Mouse (Mus musculus): ENCODE results near the gene Armh3. TPM values are rescaled to one million over a fixed set of nuclear protein-coding genes. Genes with fewer than 3 reads are reported as not detected.

The Armh3 gene
- polyA plus RNA-seq, 1 experiment from 2014 or later = 9.6 TPM

DNA sequence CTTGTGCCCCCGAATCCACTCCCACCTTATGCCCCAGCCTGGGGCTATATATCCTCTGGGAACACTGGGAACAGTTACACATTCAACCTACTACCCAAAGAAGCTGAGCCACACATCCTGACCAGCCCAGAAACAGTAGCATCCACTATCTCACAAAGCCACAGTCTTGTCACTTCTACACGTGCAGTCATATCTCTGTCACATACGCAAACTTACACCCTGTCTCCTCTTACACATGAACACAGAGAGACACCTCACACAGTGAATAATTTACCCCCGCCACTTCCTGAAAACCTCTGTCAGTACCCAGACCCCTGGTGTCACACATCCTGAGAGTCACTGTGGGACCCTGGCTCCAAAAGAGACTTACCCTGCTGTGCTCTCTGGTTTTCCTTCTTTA is 195.6 kb downstream of the Armh3 start:
- WGBS (ENCODE audit: insufficient replicate concordance) = 53% methylated on average over 4 of the region's 4 CpGs
- H3K4me2 ChIP-seq = no peak overlapping the region
- H3K36me3 ChIP-seq (ENCODE audit: control insufficient read depth, insufficient read depth, low read length) = no peaks in the 10 kb centered on the region
- H3K4me3 ChIP-seq (ENCODE audit: low read depth, low read length) = no peak overlapping the region
- H3K27me3 ChIP-seq (ENCODE audit: control insufficient read depth, insufficient read depth, low read length) = 0 out of 2 replicates have a peak, but pooled peaks cover 2% of the 10 kb centered on the region
- no peaks in the 10 kb centered on the region for H3K9me3 ChIP-seq (replicated peaks; ENCODE audit: control insufficient read depth, low read length)
- no peak overlapping the region for H3K9ac ChIP-seq (ENCODE audit: low read depth, low read length)
- ATAC-seq (replicated peaks; ENCODE audit: insufficient number of reproducible peaks, low FRiP score, low TSS enrichment) = no peak
- no peak overlapping the region for H3K27ac ChIP-seq (ENCODE audit: low read depth, low read length)
- 0 out of 2 replicates have a peak, but pooled peaks cover 4% of the 10 kb centered on the region for H3K4me1 ChIP-seq (ENCODE audit: control insufficient read depth, insufficient read depth, low read length)

GRCm38 (mm10) chr19:45796879-45797278 is 201.4 kb downstream of the Armh3 start:
- WGBS (ENCODE audit: insufficient replicate concordance) = 70% methylated on average over 15 of the region's 15 CpGs
- Histone ChIP-seq H3K36me3 (ENCODE audit: control insufficient read depth, insufficient read depth, low read length) (no peaks in the 10 kb centered on the region), H3K27me3 (ENCODE audit: control insufficient read depth, insufficient read depth, low read length) (0 out of 2 replicates have a peak, but pooled peaks cover 2% of the 10 kb centered on the region), H3K4me3 (ENCODE audit: low read depth, low read length) (no peak overlapping the region), H3K4me1 (ENCODE audit: control insufficient read depth, insufficient read depth, low read length) (peaks cover 5% of the 10 kb centered on the region; the same call in 1 of the 2 replicates), H3K4me2 (no peak overlapping the region), H3K9ac (ENCODE audit: low read depth, low read length) (no peak overlapping the region), H3K27ac (ENCODE audit: low read depth, low read length) (no peak overlapping the region), H3K9me3 (replicated peaks; ENCODE audit: control insufficient read depth, low read length) (no peaks in the 10 kb centered on the region)
- no peak for ATAC-seq (replicated peaks; ENCODE audit: insufficient number of reproducible peaks, low FRiP score, low TSS enrichment)

GRCm38 (mm10) chr19:45796061-45796556 is 202.2 kb downstream of the Armh3 start:
- Histone ChIP-seq H3K9me3 (replicated peaks; ENCODE audit: control insufficient read depth, low read length) (no peaks in the 10 kb centered on the region), H3K27ac (ENCODE audit: low read depth, low read length) (no peak overlapping the region), H3K4me2 (peak overlapping the region; percentile 58), H3K4me3 (ENCODE audit: low read depth, low read length) (peak overlapping the region; percentile 25; the same call in 1 of the 2 replicates), H3K4me1 (ENCODE audit: control insufficient read depth, insufficient read depth, low read length) (peaks cover 5% of the 10 kb centered on the region; the same call in 1 of the 2 replicates), H3K9ac (ENCODE audit: low read depth, low read length) (no peak overlapping the region), H3K36me3 (ENCODE audit: control insufficient read depth, insufficient read depth, low read length) (no peaks in the 10 kb centered on the region), H3K27me3 (ENCODE audit: control insufficient read depth, insufficient read depth, low read length) (0 out of 2 replicates have a peak, but pooled peaks cover 2% of the 10 kb centered on the region)
- 10% methylated on average over 15 of the region's 15 CpGs for whole genome bisulfite sequencing (ENCODE audit: insufficient replicate concordance)
- ATAC-seq (replicated peaks; ENCODE audit: insufficient number of reproducible peaks, low FRiP score, low TSS enrichment) = no peak

- H3K4me1 ChIP-seq (ENCODE audit: control insufficient read depth, insufficient read depth, low read length) = peaks cover 5% of the 10 kb centered on the region; the same call in 1 of the 2 replicates
- no peaks in the 10 kb centered on the region for H3K36me3 ChIP-seq (ENCODE audit: control insufficient read depth, insufficient read depth, low read length)
- H3K27ac ChIP-seq (ENCODE audit: low read depth, low read length) = no peak overlapping the region
- 28% methylated on average over 15 of the region's 15 CpGs for WGBS (ENCODE audit: insufficient replicate concordance)
- no peak overlapping the region for H3K9ac ChIP-seq (ENCODE audit: low read depth, low read length)
- H3K4me3 ChIP-seq (ENCODE audit: low read depth, low read length) = peak overlapping the region; percentile 25; the same call in 1 of the 2 replicates
- 0 out of 2 replicates have a peak, but pooled peaks cover 2% of the 10 kb centered on the region for H3K27me3 ChIP-seq (ENCODE audit: control insufficient read depth, insufficient read depth, low read length)
- peak overlapping the region; percentile 58 for H3K4me2 ChIP-seq
- H3K9me3 ChIP-seq (replicated peaks; ENCODE audit: control insufficient read depth, low read length) = no peaks in the 10 kb centered on the region
- no peak for ATAC-seq (replicated peaks; ENCODE audit: insufficient number of reproducible peaks, low FRiP score, low TSS enrichment)
Measured at GRCm38 (mm10) chr19:45795406-45795944, 202.8 kb downstream of the Armh3 start.

DNA sequence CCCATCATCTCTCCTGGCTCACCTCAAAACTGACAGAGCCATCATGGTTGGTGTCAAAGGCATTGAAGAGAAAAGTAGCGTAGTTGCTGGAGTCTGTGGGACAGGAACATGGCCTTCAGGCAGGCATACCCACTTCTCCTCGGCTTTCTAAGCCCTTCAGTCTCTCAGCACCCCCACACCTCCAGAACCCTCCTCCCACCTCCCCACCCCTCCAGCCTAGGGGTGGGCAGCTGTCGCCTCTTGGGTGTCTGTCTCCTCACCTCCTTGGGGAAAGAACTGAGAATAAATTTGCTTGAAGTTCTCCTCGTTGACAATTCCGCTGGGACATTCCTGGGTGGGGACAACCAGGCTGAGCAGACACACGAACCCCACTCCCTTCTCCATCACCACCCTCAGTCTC is 203.6 kb downstream of the Armh3 start:
- no peak overlapping the region for H3K9ac ChIP-seq (ENCODE audit: low read depth, low read length)
- H3K4me2 ChIP-seq = no peak overlapping the region
- H3K4me3 ChIP-seq (ENCODE audit: low read depth, low read length) = no peak overlapping the region
- H3K9me3 ChIP-seq (replicated peaks; ENCODE audit: control insufficient read depth, low read length) = no peaks in the 10 kb centered on the region
- H3K27ac ChIP-seq (ENCODE audit: low read depth, low read length) = no peak overlapping the region
- 66% methylated on average over 6 of the region's 6 CpGs for WGBS (ENCODE audit: insufficient replicate concordance)
- ATAC-seq (replicated peaks; ENCODE audit: insufficient number of reproducible peaks, low FRiP score, low TSS enrichment) = no peak
- H3K4me1 ChIP-seq (ENCODE audit: control insufficient read depth, insufficient read depth, low read length) = peaks cover 5% of the 10 kb centered on the region; the same call in 1 of the 2 replicates
- H3K36me3 ChIP-seq (ENCODE audit: control insufficient read depth, insufficient read depth, low read length) = no peaks in the 10 kb centered on the region
- H3K27me3 ChIP-seq (ENCODE audit: control insufficient read depth, insufficient read depth, low read length) = 0 out of 2 replicates have a peak, but pooled peaks cover 2% of the 10 kb centered on the region

DNA sequence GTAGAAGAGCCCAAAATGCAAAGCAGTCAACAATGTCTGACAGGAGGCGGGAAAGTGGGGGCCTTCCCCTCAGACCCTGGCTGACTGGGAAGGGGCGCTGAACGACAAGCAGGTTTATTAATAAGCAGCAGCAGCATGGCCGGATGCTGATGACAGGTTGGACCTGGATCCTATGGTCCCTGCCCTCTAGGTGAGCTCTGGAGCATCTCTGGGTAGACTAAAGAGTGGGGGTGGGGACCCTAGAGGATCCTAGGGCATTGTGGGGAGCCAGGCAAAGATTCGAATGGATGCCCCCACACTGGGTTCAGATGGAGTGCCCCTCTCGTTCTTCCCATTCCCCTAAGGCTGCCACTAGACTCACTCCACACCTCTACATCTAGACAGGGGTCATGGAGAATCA is 205.9 kb downstream of the Armh3 start:
- Histone ChIP-seq H3K4me2 (no peak overlapping the region), H3K4me3 (ENCODE audit: low read depth, low read length) (no peak overlapping the region), H3K27ac (ENCODE audit: low read depth, low read length) (no peak overlapping the region), H3K36me3 (ENCODE audit: control insufficient read depth, insufficient read depth, low read length) (no peaks in the 10 kb centered on the region), H3K27me3 (ENCODE audit: control insufficient read depth, insufficient read depth, low read length) (0 out of 2 replicates have a peak, but pooled peaks cover 2% of the 10 kb centered on the region), H3K9me3 (replicated peaks; ENCODE audit: control insufficient read depth, low read length) (no peaks in the 10 kb centered on the region), H3K4me1 (ENCODE audit: control insufficient read depth, insufficient read depth, low read length) (peaks cover 5% of the 10 kb centered on the region; the same call in 1 of the 2 replicates), H3K9ac (ENCODE audit: low read depth, low read length) (no peak overlapping the region)
- no peak for ATAC-seq (replicated peaks; ENCODE audit: insufficient number of reproducible peaks, low FRiP score, low TSS enrichment)
- WGBS (ENCODE audit: insufficient replicate concordance) = 78% methylated on average over 6 of the region's 6 CpGs

DNA sequence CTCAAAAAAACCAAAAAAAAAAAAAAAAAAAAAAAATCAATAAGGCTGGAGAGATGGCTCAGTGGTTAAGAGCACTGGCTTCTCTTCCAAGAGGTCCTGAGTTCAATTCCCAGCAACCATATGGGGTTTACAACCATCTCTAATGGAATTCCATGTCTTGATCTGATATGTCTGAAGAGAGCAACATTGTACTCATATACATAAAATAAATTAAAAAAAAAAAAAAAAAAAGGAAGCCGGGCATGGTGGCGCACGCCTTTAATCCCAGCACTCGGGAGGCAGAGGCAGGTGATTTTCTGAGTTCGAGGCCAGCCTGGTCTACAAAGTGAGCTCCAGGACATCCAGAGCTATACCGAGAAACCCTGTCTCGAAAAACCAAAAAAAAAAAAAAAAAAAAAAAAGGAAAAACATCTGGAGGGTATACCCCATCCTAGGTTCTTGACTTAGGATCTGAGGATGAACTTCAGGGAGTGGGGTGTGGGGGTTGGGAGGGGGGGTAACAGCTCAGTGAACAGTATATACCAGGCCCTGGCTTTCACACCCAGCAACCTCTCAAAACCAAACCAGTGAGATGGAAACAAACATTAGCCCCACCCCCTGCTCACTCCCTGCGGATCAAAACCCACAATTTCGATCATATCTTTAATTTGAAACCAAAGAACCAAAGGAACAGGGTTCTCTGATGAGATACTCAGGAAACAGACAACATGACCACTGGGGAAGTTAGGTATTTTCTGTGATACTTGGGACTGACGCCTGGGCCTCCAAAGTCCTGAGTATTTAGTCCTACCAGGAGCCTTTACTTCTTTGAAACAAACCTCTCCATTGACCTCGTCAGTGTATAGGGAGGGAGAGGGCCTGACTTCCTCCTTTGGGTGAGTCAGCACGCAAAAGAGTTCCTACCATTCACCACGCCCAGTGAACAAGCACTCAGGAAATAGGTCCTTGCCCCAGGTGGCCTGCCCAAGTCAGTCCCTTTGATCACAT is 208.1 kb downstream of the Armh3 start:
- Histone ChIP-seq H3K4me1 (ENCODE audit: control insufficient read depth, insufficient read depth, low read length) (no peaks in the 10 kb centered on the region), H3K27ac (ENCODE audit: low read depth, low read length) (peak overlapping the region; percentile 54; the same call in 1 of the 2 replicates)
- WGBS (ENCODE audit: insufficient replicate concordance) = 73% methylated on average over 13 of the region's 13 CpGs

DNA sequence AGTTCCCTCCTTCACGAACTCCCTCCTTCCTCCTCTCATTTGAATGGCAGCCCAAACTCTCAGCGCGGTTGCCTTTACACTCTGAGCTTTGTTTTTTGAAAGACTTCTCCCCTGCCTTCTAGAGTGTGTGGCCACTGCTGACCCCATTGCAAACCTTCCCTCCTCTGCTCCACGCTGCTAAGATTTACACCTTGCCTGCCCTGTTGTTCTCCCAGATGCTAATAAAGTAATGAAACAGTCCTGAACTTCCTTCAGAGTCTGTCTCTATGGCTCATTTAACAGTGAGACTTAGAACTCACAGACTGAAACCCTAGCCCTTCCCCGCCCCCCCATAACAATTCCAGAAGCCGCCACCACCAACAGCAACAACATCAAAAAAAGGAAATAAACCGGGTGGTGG is 208.9 kb downstream of the Armh3 start:
- Histone ChIP-seq H3K36me3 (ENCODE audit: control insufficient read depth, insufficient read depth, low read length) (no peaks in the 10 kb centered on the region), H3K4me2 (no peak overlapping the region), H3K9me3 (replicated peaks; ENCODE audit: control insufficient read depth, low read length) (no peaks in the 10 kb centered on the region), H3K9ac (ENCODE audit: low read depth, low read length) (no peak overlapping the region), H3K4me1 (ENCODE audit: control insufficient read depth, insufficient read depth, low read length) (no peaks in the 10 kb centered on the region), H3K27ac (ENCODE audit: low read depth, low read length) (no peak overlapping the region), H3K27me3 (ENCODE audit: control insufficient read depth, insufficient read depth, low read length) (0 out of 2 replicates have a peak, but pooled peaks cover 2% of the 10 kb centered on the region), H3K4me3 (ENCODE audit: low read depth, low read length) (no peak overlapping the region)
- ATAC-seq (replicated peaks; ENCODE audit: insufficient number of reproducible peaks, low FRiP score, low TSS enrichment) = no peak
- WGBS (ENCODE audit: insufficient replicate concordance) = 75% methylated on average over 7 of the region's 7 CpGs

More for the DNA sequence above, 208.1 kb downstream of the Armh3 start:
- H3K36me3 ChIP-seq (ENCODE audit: control insufficient read depth, insufficient read depth, low read length) = no peaks in the 10 kb centered on the region
- no peak overlapping the region for H3K9ac ChIP-seq (ENCODE audit: low read depth, low read length)
- no peak overlapping the region for H3K4me2 ChIP-seq
- no peak overlapping the region for H3K4me3 ChIP-seq (ENCODE audit: low read depth, low read length)
- H3K27me3 ChIP-seq (ENCODE audit: control insufficient read depth, insufficient read depth, low read length) = 0 out of 2 replicates have a peak, but pooled peaks cover 2% of the 10 kb centered on the region
- peak; percentile 77 for ATAC-seq (replicated peaks; ENCODE audit: insufficient number of reproducible peaks, low FRiP score, low TSS enrichment)
- H3K9me3 ChIP-seq (replicated peaks; ENCODE audit: control insufficient read depth, low read length) = no peaks in the 10 kb centered on the region
